Comparison of ENCODE assay signal across 9 mouse cellular contexts in genomic region chr19:55103081-55103830, GRCm38 (mm10). TPM values are rescaled to one million over a fixed set of nuclear protein-coding genes. Genes with fewer than 3 reads are reported as not detected.
DNase-seq lines count a peak whose midpoint lies in the region; ATAC-seq and TF ChIP-seq lines count a peak whose summit lies in the region.
"Had no signal": no experiment of that assay in that cellular context is flagged by ENCODE, and none has a peak within 500 bp of the region (broad histone marks: within the 10 kb centered on the region; RNA-seq: fewer than 3 reads in every experiment).

No protein-coding gene starts in this region.

- WGBS in hindbrain, embryonic 12.5 days, result 65% methylated on average over 11 of the region's 11 CpGs
- 66% methylated on average over 11 of the region's 11 CpGs for WGBS in hindbrain, embryonic 11.5 days

- TF ChIP-seq POLR2A in testis, adult 2 months (IDR thresholded peaks at IDR 0.05; ENCODE audit: control insufficient read depth, low read depth, low read length), result no peak

- no peak for TF ChIP-seq CTCF in testis, adult 2 months (IDR thresholded peaks at IDR 0.05; ENCODE audit: control insufficient read depth, insufficient read depth, insufficient replicate concordance, low read depth, low read length)

- peaks cover 14% of the 10 kb centered on the region for H3K4me1 ChIP-seq in hindbrain, embryonic 12.5 days
- 0 out of 2 replicates have a peak, but pooled peaks cover 5% of the 10 kb centered on the region for H3K4me1 ChIP-seq in hindbrain, embryonic 11.5 days (replicated peaks; ENCODE audit: control insufficient read depth, insufficient read depth, low read length)
- H3K4me1 ChIP-seq in testis, adult 2 months (ENCODE audit: control insufficient read depth, insufficient read depth, low read length), result peaks cover 6% of the 10 kb centered on the region

- no peaks in the 10 kb centered on the region for H3K9me3 ChIP-seq in hindbrain, embryonic 12.5 days (replicated peaks)
- no peaks in the 10 kb centered on the region for H3K9me3 ChIP-seq in hindbrain, embryonic 11.5 days (ENCODE audit: control insufficient read depth, low read length)
- H3K9me3 ChIP-seq: G1E had no signal

- no peak for ATAC-seq in hindbrain, embryonic 12.5 days (ENCODE audit: low FRiP score)
- ATAC-seq in hindbrain, embryonic 11.5 days (ENCODE audit: low FRiP score), result no peak

- no peak overlapping the region for H3K27ac ChIP-seq in hindbrain, embryonic 12.5 days
- H3K27ac ChIP-seq in hindbrain, embryonic 11.5 days (ENCODE audit: low read depth, low read length), result no peak overlapping the region
- peak overlapping the region; percentile 51 for H3K27ac ChIP-seq in testis, adult 2 months (ENCODE audit: control insufficient read depth, insufficient read depth, low read depth, low read length)

- H3K4me2 ChIP-seq in hindbrain, embryonic 12.5 days (replicated peaks), result no peak overlapping the region
- no peak overlapping the region for H3K4me2 ChIP-seq in hindbrain, embryonic 11.5 days (replicated peaks; ENCODE audit: low read depth, low read length)

- no peak for DNase-seq in hindbrain, embryonic 11.5 days (ENCODE audit: low spot score)
- peak; percentile 70 for DNase-seq in adrenal gland, postnatal 10 days
- peak; percentile 37 to 67 for DNase-seq in gastrocnemius, postnatal 36 days
- DNase-seq in kidney, postnatal 36 days, result peak; percentile 77 to 89
- peak; percentile 49 to 74 for DNase-seq in lung, postnatal 4 days
- DNase-seq in thymus, adult 18-20 months, result no peak

- H3K4me3 ChIP-seq in hindbrain, embryonic 12.5 days, result no peak overlapping the region
- no peak overlapping the region for H3K4me3 ChIP-seq in hindbrain, embryonic 11.5 days (ENCODE audit: low read depth, low read length)
- H3K4me3 ChIP-seq in testis, adult 2 months (ENCODE audit: control insufficient read depth, low read depth, low read length), result no peak overlapping the region

- no peaks in the 10 kb centered on the region for H3K27me3 ChIP-seq in hindbrain, embryonic 12.5 days
- H3K27me3 ChIP-seq in hindbrain, embryonic 11.5 days (ENCODE audit: control insufficient read depth, insufficient read depth, low read length), result no peaks in the 10 kb centered on the region
- H3K27me3 ChIP-seq in testis, adult 2 months (ENCODE audit: control insufficient read depth, insufficient read depth, low read length), result no peaks in the 10 kb centered on the region

- H3K36me3 ChIP-seq in hindbrain, embryonic 12.5 days, result no peaks in the 10 kb centered on the region
- no peaks in the 10 kb centered on the region for H3K36me3 ChIP-seq in hindbrain, embryonic 11.5 days (ENCODE audit: control insufficient read depth, insufficient read depth, low read length)
- H3K36me3 ChIP-seq in testis, adult 2 months (ENCODE audit: control insufficient read depth, insufficient read depth, low read length), result no peaks in the 10 kb centered on the region
- H3K36me3 ChIP-seq: G1E had no signal

- intact Hi-C loops in gastrocnemius, postnatal 36 days (cut with DNase I), result no loop called here

- peak overlapping the region; percentile 8; the same call in 1 of the 2 replicates for H3K9ac ChIP-seq in hindbrain, embryonic 12.5 days
- no peak overlapping the region for H3K9ac ChIP-seq in hindbrain, embryonic 11.5 days (ENCODE audit: low read depth, low read length)

RNA-seq across cellular contexts. Expression of gene Gpam, which starts 23.8 kb away (rescaled TPM):
- 25.3 and 27.5 TPM in 2 replicates for polyA plus RNA-seq in hindbrain, embryonic 12.5 days (2016; fragmentation: Nextera tagmentation; extraction: Ambion mirVana)
- 17.5 and 22.4 TPM in 2 replicates for polyA plus RNA-seq in hindbrain, embryonic 11.5 days (2014; fragmentation: Nextera tagmentation; extraction: Ambion mirVana)
- total RNA-seq in adrenal gland, postnatal 10 days (2021), result 100 to 1,000 TPM; 174 to 215 TPM
- 100 to 1,000 TPM in 1 of 2 experiments, 10 to 100 TPM in 1; 89.3 to 133 TPM for total RNA-seq in gastrocnemius, postnatal 36 days (2021)
- polyA plus RNA-seq in testis, adult 2 months (2012; rRNA removed), result 8.0 and 9.3 TPM in 2 replicates

Comparison
In these comparisons a context has a peak if more than half of its experiments do, and no peak if none do; other contexts are left out.
1. DNase-seq: peak in adrenal gland, postnatal 10 days (single experiment), gastrocnemius, postnatal 36 days (2 of 2), kidney, postnatal 36 days (2 of 2) and lung, postnatal 4 days (2 of 2); none in hindbrain, embryonic 11.5 days (single experiment) and thymus, adult 18-20 months (0 of 2).